Mouse (Mus musculus): Measurements from ENCODE around the gene Kmt2b.
A peak's percentile ranks its signal among the peaks of the same experiment; 100 is the strongest.

The Kmt2b gene

GRCm38 (mm10) chr7:30566033-30566432 is 22.5 kb downstream of the Kmt2b start:
- no peak for DNase-seq (ENCODE audit: low read depth, low spot score)

- DNase-seq (ENCODE audit: low read depth, low spot score) = no peak
Observed at GRCm38 (mm10) chr7:30564970-30565571, 23.5 kb downstream of the Kmt2b start, which contains the start of gene Igflr1. Igflr1 (plus strand) TSS chr7:30565427.

- no peak for DNase-seq (ENCODE audit: low read depth, low spot score)
Observed at GRCm38 (mm10) chr7:30563906-30564280, 24.6 kb downstream of the Kmt2b start.

- peak; percentile 99 for DNase-seq (ENCODE audit: low read depth, low spot score)
Observed at GRCm38 (mm10) chr7:30563117-30563905, 25.2 kb downstream of the Kmt2b start, which contains the start of the genes U2af1l4, Gm49396 and Psenen. U2af1l4 (plus strand) TSS chr7:30563301. Gm49396 (plus strand) TSS chr7:30563344. Psenen (minus strand) TSS chr7:30563627.

- DNase-seq (ENCODE audit: low read depth, low spot score) = no peak
Observed at GRCm38 (mm10) chr7:30562526-30563116, 25.9 kb downstream of the Kmt2b start.

- DNase-seq (ENCODE audit: low read depth, low spot score) = no peak
Observed at GRCm38 (mm10) chr7:30560296-30560695, 28.2 kb downstream of the Kmt2b start.

GRCm38 (mm10) chr7:30559443-30559954 is 29.0 kb downstream of the Kmt2b start, which contains the start of gene Lin37:
Lin37 (minus strand) TSS chr7:30559838.
- DNase-seq (ENCODE audit: low read depth, low spot score) = peak; percentile 98

GRCm38 (mm10) chr7:30558656-30559442 is 29.7 kb downstream of the Kmt2b start:
- DNase-seq (ENCODE audit: low read depth, low spot score) = no peak

- peak; percentile 42 for DNase-seq (ENCODE audit: low read depth, low spot score)
Observed at GRCm38 (mm10) chr7:30557901-30558514, 30.5 kb downstream of the Kmt2b start.

GRCm38 (mm10) chr7:30556894-30557536 is 31.5 kb downstream of the Kmt2b start:
- DNase-seq (ENCODE audit: low read depth, low spot score) = peak; percentile 48

GRCm38 (mm10) chr7:30553810-30554584 is 34.5 kb downstream of the Kmt2b start:
- DNase-seq (ENCODE audit: low read depth, low spot score) = no peak

- no peak for DNase-seq (ENCODE audit: low read depth, low spot score)
Observed at GRCm38 (mm10) chr7:30553021-30553589, 35.4 kb downstream of the Kmt2b start.

GRCm38 (mm10) chr7:30552102-30553020 is 36.2 kb downstream of the Kmt2b start, which contains the start of the genes Hspb6 and Proser3:
Hspb6 (plus strand) TSS chr7:30552178.
Proser3 (minus strand) TSS chr7:30552299.
- DNase-seq (ENCODE audit: low read depth, low spot score) = peak; percentile 99

GRCm38 (mm10) chr7:30551445-30552101 is 37.0 kb downstream of the Kmt2b start:
- DNase-seq (ENCODE audit: low read depth, low spot score) = no peak

- no peak for DNase-seq (ENCODE audit: low read depth, low spot score)
Observed at GRCm38 (mm10) chr7:30550603-30551002, 37.9 kb downstream of the Kmt2b start.

GRCm38 (mm10) chr7:30549880-30550279 is 38.6 kb downstream of the Kmt2b start:
- no peak for DNase-seq (ENCODE audit: low read depth, low spot score)

- DNase-seq (ENCODE audit: low read depth, low spot score) = no peak
Observed at GRCm38 (mm10) chr7:30544327-30544726, 44.2 kb downstream of the Kmt2b start.

- no peak for DNase-seq (ENCODE audit: low read depth, low spot score)
Observed at GRCm38 (mm10) chr7:30540572-30540971, 48.0 kb downstream of the Kmt2b start.

Data from ES-CJ7 (cell line).